Mouse (Mus musculus): ENCODE data around the gene Zkscan2. TPM values are rescaled to one million over a fixed set of nuclear protein-coding genes. Genes with fewer than 3 reads are reported as not detected.

Zkscan2 gene
- total and polyA plus RNA-seq, 3 experiments = not detected

- TF ChIP-seq EP300 (IDR thresholded peaks at IDR 0.05; ENCODE audit: low read length) = no peak
- TF ChIP-seq ZKSCAN1 (IDR thresholded peaks at IDR 0.05; ENCODE audit: borderline replicate concordance, low read depth, low read length) = no peak
- TF ChIP-seq CTCF (conservative IDR thresholded peaks at IDR 0.05 in 1 of 2, IDR thresholded peaks at IDR 0.05 in 1 of 2; ENCODE audit: low read depth in 2 of 2, low read length in 2 of 2) = peak; percentile 83 to 97
Observed at GRCm38 (mm10) chr7:123465692-123466387, 34.4 kb downstream of the Zkscan2 start (continued).

- TF ChIP-seq ZMIZ1 (IDR thresholded peaks at IDR 0.05; ENCODE audit: low read depth, low read length) = no peak
- no peak for TF ChIP-seq CTCF (conservative IDR thresholded peaks at IDR 0.05 in 1 of 2, IDR thresholded peaks at IDR 0.05 in 1 of 2; ENCODE audit: low read depth in 2 of 2, low read length in 2 of 2)
- no peak for TF ChIP-seq IRF4 (IDR thresholded peaks at IDR 0.05; ENCODE audit: low read depth, low read length)
- Histone ChIP-seq H3K4me3 (replicated peaks in 1 of 3; ENCODE audit: low read depth in 2 of 3, low read length in 2 of 3, poor library complexity in 1 of 3) (no peak overlapping the region), H3K9me3 (replicated peaks; ENCODE audit: low read length) (no peaks in the 10 kb centered on the region), H3K4me1 (ENCODE audit: control insufficient read depth in 1 of 2, insufficient read depth in 2 of 2) (0 out of 4 replicates have a peak, but pooled peaks cover 0 to 4% of the 10 kb centered on the region in 2 experiments), H3K79me2 (replicated peaks; ENCODE audit: control insufficient read depth, extremely low read depth, insufficient read depth, poor library complexity, severe bottlenecking) (no peaks in the 10 kb centered on the region), H3K36me3 (replicated peaks in 1 of 2; ENCODE audit: control insufficient read depth in 1 of 2, insufficient read depth in 1 of 2, low read length in 1 of 2) (no peaks in the 10 kb centered on the region), H3K27me3 (replicated peaks) (peaks cover 11% of the 10 kb centered on the region), H3K27ac (ENCODE audit: insufficient read depth, low read depth) (no peak overlapping the region), H3K4me2 (ENCODE audit: insufficient read depth, low read depth, poor library complexity, severe bottlenecking) (no peak overlapping the region), H3K9ac (ENCODE audit: insufficient read depth, low read depth) (no peak overlapping the region)
- dilution Hi-C loops (cut with MboI; ENCODE audit: extremely low pct_ligation_motif_present, extremely low pct_unique_long_range_greater_than_20kb, low sequenced_read_pairs) = no loop called here
- DNase-seq (ENCODE audit: extremely low read depth) = no peak
- in situ Hi-C loops (cut with MboI; ENCODE audit: low pct_ligation_motif_present, low pct_unique_long_range_greater_than_20kb, low sequenced_read_pairs) = loop anchor here (10.0 kb wide), 1 partner anchor 449 kb away; no protein-coding TSS in a partner anchor
Observed at GRCm38 (mm10) chr7:123463569-123463968, 36.7 kb downstream of the Zkscan2 start.

GRCm38 (mm10) chr7:123462070-123462501, 38.2 kb downstream of the Zkscan2 start, which contains the start of gene Aqp8:
Gene Aqp8 (plus strand): TSS chr7:123462291.
- H3K9ac ChIP-seq (ENCODE audit: insufficient read depth, low read depth) = no peak within 1 kb of the TSS
- in situ Hi-C loops (cut with MboI; ENCODE audit: low pct_ligation_motif_present, low pct_unique_long_range_greater_than_20kb, low sequenced_read_pairs) = loop anchor here (10.0 kb wide), 1 partner anchor 447 kb away; no protein-coding TSS in a partner anchor
- no peak for TF ChIP-seq CHD1 (IDR thresholded peaks at IDR 0.05; ENCODE audit: low read depth, low read length)
- no peak for TF ChIP-seq MXI1 (IDR thresholded peaks at IDR 0.05; ENCODE audit: low read depth, low read length)
- no peak for TF ChIP-seq USF2 (conservative IDR thresholded peaks at IDR 0.05; ENCODE audit: low read depth, low read length)
- no peak for TF ChIP-seq POLR2AphosphoS2 (IDR thresholded peaks at IDR 0.05; ENCODE audit: low read depth, low read length)

GRCm38 (mm10) chr7:123461316-123461715, 38.9 kb downstream of the Zkscan2 start:
- Histone ChIP-seq H3K27me3 (replicated peaks) (peaks cover under 1% of the 10 kb centered on the region), H3K27ac (ENCODE audit: insufficient read depth, low read depth) (no peak overlapping the region), H3K4me2 (ENCODE audit: insufficient read depth, low read depth, poor library complexity, severe bottlenecking) (no peak overlapping the region), H3K9me3 (replicated peaks; ENCODE audit: low read length) (no peaks in the 10 kb centered on the region), H3K79me2 (replicated peaks; ENCODE audit: control insufficient read depth, extremely low read depth, insufficient read depth, poor library complexity, severe bottlenecking) (no peaks in the 10 kb centered on the region), H3K4me3 (replicated peaks in 1 of 3; ENCODE audit: low read depth in 2 of 3, low read length in 2 of 3, poor library complexity in 1 of 3) (no peak overlapping the region), H3K4me1 (ENCODE audit: control insufficient read depth in 1 of 2, insufficient read depth in 2 of 2) (0 out of 4 replicates have a peak, but pooled peaks cover 0 to 4% of the 10 kb centered on the region in 2 experiments), H3K36me3 (replicated peaks in 1 of 2; ENCODE audit: control insufficient read depth in 1 of 2, insufficient read depth in 1 of 2, low read length in 1 of 2) (no peaks in the 10 kb centered on the region), H3K9ac (ENCODE audit: insufficient read depth, low read depth) (no peak overlapping the region)
- in situ Hi-C loops (cut with MboI; ENCODE audit: low pct_ligation_motif_present, low pct_unique_long_range_greater_than_20kb, low sequenced_read_pairs) (loop anchor here (10.0 kb wide), 1 partner anchor 447 kb away; no protein-coding TSS in a partner anchor), dilution Hi-C loops (cut with MboI; ENCODE audit: extremely low pct_ligation_motif_present, extremely low pct_unique_long_range_greater_than_20kb, low sequenced_read_pairs) (no loop called here)
- no peak for DNase-seq (ENCODE audit: extremely low read depth)
- TF ChIP-seq MYC (IDR thresholded peaks at IDR 0.05; ENCODE audit: low read depth, low read length) = no peak

More at GRCm38 (mm10) chr7:123462070-123462501, 38.2 kb downstream of the Zkscan2 start, which contains the start of gene Aqp8:
- H3K4me2 ChIP-seq (ENCODE audit: insufficient read depth, low read depth, poor library complexity, severe bottlenecking) = no peak within 1 kb of the TSS
- H3K9me3 ChIP-seq (replicated peaks; ENCODE audit: low read length) = no peaks in the 10 kb centered on the region
- no peaks in the 10 kb centered on the region for H3K36me3 ChIP-seq (replicated peaks in 1 of 2; ENCODE audit: control insufficient read depth in 1 of 2, insufficient read depth in 1 of 2, low read length in 1 of 2)
- DNase-seq (ENCODE audit: extremely low read depth) = no peak
- dilution Hi-C loops (cut with MboI; ENCODE audit: extremely low pct_ligation_motif_present, extremely low pct_unique_long_range_greater_than_20kb, low sequenced_read_pairs) = no loop called here
- 0 out of 4 replicates have a peak, but pooled peaks cover 0 to 4% of the 10 kb centered on the region in 2 experiments for H3K4me1 ChIP-seq (ENCODE audit: control insufficient read depth in 1 of 2, insufficient read depth in 2 of 2)
- H3K27me3 ChIP-seq (replicated peaks) = peaks cover 5% of the 10 kb centered on the region
- no peak within 1 kb of the TSS for H3K4me3 ChIP-seq (replicated peaks in 1 of 3; ENCODE audit: low read depth in 2 of 3, low read length in 2 of 3, poor library complexity in 1 of 3)
- no peaks in the 10 kb centered on the region for H3K79me2 ChIP-seq (replicated peaks; ENCODE audit: control insufficient read depth, extremely low read depth, insufficient read depth, poor library complexity, severe bottlenecking)
- H3K27ac ChIP-seq (ENCODE audit: insufficient read depth, low read depth) = no peak within 1 kb of the TSS
